Mouse (Mus musculus): ENCODE results near the gene Fchsd2.

Gene Fchsd2

GRCm38 (mm10) chr7:101287820-101288219 lies 195.2 kb downstream of the Fchsd2 start:
- DNase-seq (ENCODE audit: low read depth, low spot score), result no peak

- DNase-seq (ENCODE audit: low read depth, low spot score), result no peak
These were observed 195.8 kb downstream of the Fchsd2 start for GRCm38 (mm10) chr7:101288436-101288835.

DNA sequence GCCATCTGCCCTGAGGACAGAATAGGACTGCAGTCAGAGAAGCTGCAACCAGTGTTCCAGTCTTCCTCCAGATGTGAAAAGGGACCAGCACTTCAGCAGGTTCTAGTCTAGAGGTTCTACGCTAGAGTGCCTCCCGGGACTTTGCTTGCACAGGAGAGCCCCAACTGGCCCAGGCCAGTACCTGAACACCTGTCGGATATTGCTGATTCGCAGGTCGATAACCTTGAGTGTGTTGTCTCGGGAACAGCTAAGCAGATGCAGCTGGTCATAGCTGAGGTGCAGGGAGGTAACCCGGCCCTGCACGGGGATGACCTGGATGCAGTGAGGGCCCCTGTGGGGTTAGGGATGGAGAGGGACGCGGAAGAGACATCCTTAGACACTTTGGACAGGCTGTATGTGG lies 197.7 kb downstream of the Fchsd2 start:
- DNase-seq (ENCODE audit: low read depth, low spot score), result no peak

- no peak for DNase-seq (ENCODE audit: low read depth, low spot score)
These were observed 198.5 kb downstream of the Fchsd2 start for GRCm38 (mm10) chr7:101291211-101291610.

DNA sequence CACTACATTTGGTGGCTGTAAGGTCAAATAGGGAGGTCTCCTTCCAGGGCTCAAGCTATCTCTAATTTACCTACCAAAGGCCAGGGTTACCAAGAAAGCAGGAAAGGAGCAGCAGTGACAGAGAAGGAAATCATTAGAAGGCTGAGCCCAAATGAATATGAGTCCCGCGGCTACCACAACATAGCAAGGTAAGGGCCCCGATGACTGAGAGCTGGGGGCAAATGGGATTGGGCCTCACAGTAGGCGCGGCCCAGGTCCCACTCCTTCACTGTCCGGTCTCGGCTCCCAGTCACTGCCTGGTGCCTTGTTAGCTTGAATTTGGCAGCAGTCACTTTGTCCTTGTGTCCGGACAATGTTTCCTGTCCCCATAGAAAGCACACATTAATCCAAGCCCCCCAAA lies 199.0 kb downstream of the Fchsd2 start:
- DNase-seq (ENCODE audit: low read depth, low spot score), result no peak

GRCm38 (mm10) chr7:101292086-101292485 lies 199.4 kb downstream of the Fchsd2 start:
- no peak for DNase-seq (ENCODE audit: low read depth, low spot score)

- no peak for DNase-seq (ENCODE audit: low read depth, low spot score)
These were observed 200.0 kb downstream of the Fchsd2 start for GRCm38 (mm10) chr7:101292696-101293095.

DNA sequence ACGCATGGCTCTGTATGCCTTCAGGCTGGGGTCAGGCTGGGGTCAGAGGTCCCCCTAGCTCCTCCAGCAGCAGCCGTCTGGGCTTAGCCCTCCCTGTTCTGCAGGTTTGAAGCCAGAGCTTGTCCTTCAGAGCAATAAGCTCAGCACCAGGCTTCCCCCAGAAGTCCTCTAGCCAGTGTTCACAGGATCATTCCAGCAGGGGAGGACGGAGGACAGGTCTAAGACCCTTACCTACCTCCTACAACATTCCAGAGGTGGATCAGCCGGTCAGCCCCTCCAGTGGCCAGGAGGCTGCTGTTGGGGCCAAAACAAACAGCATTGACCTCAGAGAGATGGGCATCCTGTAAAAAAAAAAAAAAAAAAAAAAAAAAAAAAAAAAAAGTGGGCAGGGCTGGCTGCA lies 200.5 kb downstream of the Fchsd2 start:
- no peak for DNase-seq (ENCODE audit: low read depth, low spot score)

DNA sequence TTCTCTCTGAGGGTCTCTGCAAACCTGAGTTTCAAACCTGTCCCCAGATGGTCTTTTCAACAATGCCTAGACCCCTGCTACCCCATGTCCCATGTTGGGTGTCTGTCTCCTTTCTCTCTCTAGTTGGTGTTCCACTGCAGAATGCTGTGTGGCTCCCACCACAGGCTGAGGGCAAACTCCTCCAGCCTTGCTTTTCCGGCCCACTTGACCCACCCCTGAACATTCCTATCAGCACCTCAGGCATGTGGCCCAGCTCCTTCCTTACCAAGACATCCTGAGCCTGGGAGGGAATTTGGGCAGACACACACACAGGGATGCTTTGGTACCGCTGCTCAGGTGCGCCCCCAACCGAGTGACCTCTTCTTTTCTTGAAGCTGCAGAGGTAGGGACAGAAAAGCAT lies 200.9 kb downstream of the Fchsd2 start:
- DNase-seq (ENCODE audit: low read depth, low spot score), result no peak

GRCm38 (mm10) chr7:101295438-101295837 lies 202.8 kb downstream of the Fchsd2 start:
- no peak for DNase-seq (ENCODE audit: low read depth, low spot score)

DNA sequence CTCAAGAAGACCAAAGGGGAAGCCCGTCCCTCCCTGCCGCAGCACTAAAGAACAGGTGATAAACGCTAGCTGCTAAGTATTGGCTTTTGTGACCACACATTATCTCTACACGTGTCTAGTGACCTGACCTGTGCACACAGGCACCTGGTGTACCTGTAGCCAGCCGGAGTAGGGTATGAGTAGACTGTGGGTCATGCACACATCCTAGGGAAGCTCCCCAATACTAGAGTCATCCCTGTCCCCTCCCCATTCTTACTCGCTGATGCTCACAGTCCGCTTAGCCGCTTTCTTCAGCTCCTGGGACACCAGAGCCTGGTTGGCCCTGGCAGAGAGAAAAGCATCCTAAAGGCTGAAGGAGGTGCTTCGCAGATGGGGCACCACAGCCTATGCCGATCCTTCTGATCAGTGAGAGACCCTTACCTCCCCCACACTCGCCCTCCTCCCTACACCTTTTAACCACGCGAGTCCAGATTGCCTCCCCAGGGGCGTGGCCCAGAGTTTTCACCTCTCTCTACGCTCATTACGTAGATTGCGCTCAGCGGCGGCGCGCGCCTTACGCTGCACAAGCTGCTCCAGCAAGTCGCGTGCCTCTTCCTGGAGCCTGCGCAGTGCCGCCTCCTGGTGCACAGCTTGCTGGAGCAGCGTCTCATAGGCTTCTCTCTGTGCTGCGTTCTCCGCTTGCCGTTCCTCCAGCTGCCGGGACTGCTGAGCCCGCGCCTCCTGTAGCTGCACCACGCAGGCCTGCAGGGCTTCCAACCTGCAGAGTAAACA lies 203.8 kb downstream of the Fchsd2 start:
- peak; percentile 75 for DNase-seq (ENCODE audit: low read depth, low spot score)

- no peak for DNase-seq (ENCODE audit: low read depth, low spot score)
These were observed 204.4 kb downstream of the Fchsd2 start for GRCm38 (mm10) chr7:101297023-101297405.

GRCm38 (mm10) chr7:101298375-101298774 lies 205.7 kb downstream of the Fchsd2 start:
- DNase-seq (ENCODE audit: low read depth, low spot score), result no peak

- DNase-seq (ENCODE audit: low read depth, low spot score), result no peak
These were observed 208.8 kb downstream of the Fchsd2 start for GRCm38 (mm10) chr7:101301361-101301880.

DNA sequence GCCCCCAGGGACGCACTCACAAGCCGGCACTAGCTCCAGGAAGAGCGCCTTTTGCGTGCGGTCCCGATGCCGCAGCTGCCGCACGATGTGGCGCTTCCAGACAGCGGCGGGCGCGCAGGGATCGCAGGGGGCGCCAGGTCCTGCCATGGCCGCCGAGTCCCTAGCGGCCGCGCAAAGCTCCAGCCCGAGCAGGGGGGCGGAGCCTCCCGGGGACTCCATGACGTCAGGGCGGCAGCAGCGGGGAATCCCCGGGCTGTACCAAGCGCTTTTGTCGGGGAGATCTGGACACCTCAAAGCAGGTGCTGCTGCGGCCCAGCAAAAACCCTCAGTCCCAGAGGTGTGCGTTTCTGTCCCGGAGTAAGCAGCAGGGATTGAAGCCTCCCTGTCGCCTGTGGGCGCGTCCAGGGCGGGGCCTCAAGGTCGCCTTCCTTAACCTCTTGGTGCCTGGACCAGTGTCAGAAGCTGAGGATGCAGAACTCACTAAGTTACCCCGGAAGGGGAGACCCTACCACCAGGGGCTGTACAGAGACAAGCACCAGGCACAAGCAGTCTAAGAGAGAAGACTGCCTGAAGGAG lies 209.3 kb downstream of the Fchsd2 start, which contains the start of gene Atg16l2:
Atg16l2 (minus strand) TSS at position 371 of the 576 bp plus-strand sequence.
- peak; percentile 87 for DNase-seq (ENCODE audit: low read depth, low spot score)

GRCm38 (mm10) chr7:101302691-101303090 lies 210.0 kb downstream of the Fchsd2 start:
- no peak for DNase-seq (ENCODE audit: low read depth, low spot score)

GRCm38 (mm10) chr7:101306841-101307240 lies 214.2 kb downstream of the Fchsd2 start:
- no peak for DNase-seq (ENCODE audit: low read depth, low spot score)

- no peak for DNase-seq (ENCODE audit: low read depth, low spot score)
These were observed 217.3 kb downstream of the Fchsd2 start for GRCm38 (mm10) chr7:101309985-101310326.

GRCm38 (mm10) chr7:101310327-101311028 lies 217.8 kb downstream of the Fchsd2 start:
- DNase-seq (ENCODE audit: low read depth, low spot score), result peak; percentile 98

DNA sequence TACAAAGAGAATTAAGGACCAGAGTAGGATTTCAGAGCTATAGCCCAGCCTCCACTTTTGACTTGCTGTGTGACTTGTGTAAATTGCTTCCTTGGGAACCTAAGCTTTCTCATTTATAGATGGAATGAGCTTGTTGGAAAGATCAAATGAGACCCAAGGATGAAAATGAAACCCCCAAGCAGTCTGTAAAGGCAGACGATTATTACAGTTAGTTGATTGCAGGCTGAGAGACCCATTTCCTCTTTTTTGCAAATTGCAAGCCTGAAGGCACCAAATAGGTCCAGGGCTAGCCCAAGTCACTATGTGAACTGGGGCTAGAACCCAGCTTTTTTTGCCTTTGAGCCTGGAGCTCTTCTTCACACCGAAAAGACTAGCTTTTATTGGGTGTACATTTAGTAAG lies 218.4 kb downstream of the Fchsd2 start:
- no peak for DNase-seq (ENCODE audit: low read depth, low spot score)

GRCm38 (mm10) chr7:101313033-101313432 lies 220.4 kb downstream of the Fchsd2 start:
- DNase-seq (ENCODE audit: low read depth, low spot score), result no peak

DNA sequence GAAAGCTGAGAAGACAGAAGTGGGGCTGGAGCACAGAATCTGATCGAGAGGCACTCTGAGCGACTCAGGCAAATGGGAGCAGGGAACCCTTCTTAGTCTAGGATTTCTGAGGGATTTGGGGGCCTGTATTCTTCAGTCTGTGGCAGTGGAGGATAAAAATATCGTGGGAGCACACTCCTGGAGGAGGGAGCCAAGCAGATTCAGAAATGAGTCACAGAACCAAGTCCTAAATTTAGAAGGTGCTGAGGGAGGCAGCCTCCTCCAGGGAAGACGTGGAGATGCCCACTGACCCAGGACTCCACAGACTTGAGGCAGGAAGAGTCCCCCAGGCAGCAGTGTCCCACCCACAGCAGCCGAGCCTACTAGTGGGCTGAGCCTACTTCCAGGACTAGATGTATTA lies 221.7 kb downstream of the Fchsd2 start:
- no peak for DNase-seq (ENCODE audit: low read depth, low spot score)

- DNase-seq (ENCODE audit: low read depth, low spot score), result no peak
These were observed 223.0 kb downstream of the Fchsd2 start for GRCm38 (mm10) chr7:101315699-101316098.

All from embryo, embryonic 11.5 days (tissue).